Mouse (Mus musculus) stomach, embryonic 14.5 days (tissue): ENCODE data around the gene Vmn1r196. TPM values are rescaled to one million over a fixed set of nuclear protein-coding genes. Genes with fewer than 3 reads are reported as not detected.
"Not testable (repeated sequence)": the region's sequence is repeated elsewhere in the genome, so short reads cannot be mapped to it uniquely, and the experiment has no call there.

Experiments
- ATAC-seq: fragments of 200-750 bp; cut with Nextera tagmentation; 2 replicates; pipeline ENCODE4 v1.8.0; 2017; ENCODE audit warnings: low read depth, moderate TSS enrichment; ENCODE audit not compliant: insufficient number of reproducible peaks, insufficient read depth, low FRiP score
- H3K27ac ChIP-seq: fragments of 300-500 bp; sonication (generic); 2 replicates; pipeline ENCODE4 v1.5.1; 2014; ENCODE audit warnings: mild to moderate bottlenecking, low read length, moderate library complexity, mixed read lengths
- H3K27me3 ChIP-seq: fragments of 300-500 bp; sonication (generic); 2 replicates; pipeline ENCODE4 v1.6.1; 2014; ENCODE audit warnings: low read length, control low read depth, mixed read lengths; ENCODE audit not compliant: control insufficient read depth, insufficient read depth
- H3K36me3 ChIP-seq: fragments of 300-500 bp; sonication (generic); 2 replicates; pipeline ENCODE4 v1.6.1; 2014; ENCODE audit warnings: mild to moderate bottlenecking, control low read depth, low read length, moderate library complexity, mixed read lengths; ENCODE audit not compliant: control insufficient read depth, insufficient read depth
- H3K4me1 ChIP-seq: fragments of 300-500 bp; sonication (generic); 2 replicates; pipeline ENCODE4 v1.6.1; 2014; ENCODE audit warnings: low read length, control low read depth, mixed read lengths; ENCODE audit not compliant: control insufficient read depth, insufficient read depth
- H3K4me2 ChIP-seq: fragments of 300-500 bp; sonication (generic); replicated peaks from 2 replicates; pipeline ENCODE4 v1.6.1; 2014; ENCODE audit warnings: low read depth, low read length, control low read depth
- H3K4me3 ChIP-seq: fragments of 300-500 bp; sonication (generic); 2 replicates; pipeline ENCODE4 v1.5.1; 2014; ENCODE audit warnings: low read depth, low read length, control low read depth
- H3K9ac ChIP-seq: fragments of 300-500 bp; sonication (generic); replicated peaks from 2 replicates; pipeline ENCODE4 v1.6.1; 2014; ENCODE audit warnings: low read depth, mild to moderate bottlenecking, control low read depth, low read length, moderate library complexity, mixed read lengths
- H3K9me3 ChIP-seq: fragments of 300-500 bp; sonication (generic); 2 replicates; pipeline ENCODE4 v1.6.1; 2016; ENCODE audit warnings: low read depth, low read length, control low read depth; ENCODE audit not compliant: control insufficient read depth
- WGBS: fragments of 180-500 bp; shearing (Covaris S2); extraction: QIAGEN DNeasy Blood & Tissue Kit; methylation state at CpG from one replicate; pipeline ENCODE4 v1.1.7; 2014; 5-methylcytosine and 5-hydroxymethylcytosine counted together
- polyA plus RNA-seq: library from polyadenylated mRNA; unstranded; fragments of >200 nt; fragmentation: Nextera tagmentation; extraction: Ambion mirVana; gene quantifications from 2 replicates; pipeline ENCODE4 v1.2.1, GENCODE M21; 2014

Gene Vmn1r196
- not detected in 2 replicates for polyA plus RNA-seq

DNA sequence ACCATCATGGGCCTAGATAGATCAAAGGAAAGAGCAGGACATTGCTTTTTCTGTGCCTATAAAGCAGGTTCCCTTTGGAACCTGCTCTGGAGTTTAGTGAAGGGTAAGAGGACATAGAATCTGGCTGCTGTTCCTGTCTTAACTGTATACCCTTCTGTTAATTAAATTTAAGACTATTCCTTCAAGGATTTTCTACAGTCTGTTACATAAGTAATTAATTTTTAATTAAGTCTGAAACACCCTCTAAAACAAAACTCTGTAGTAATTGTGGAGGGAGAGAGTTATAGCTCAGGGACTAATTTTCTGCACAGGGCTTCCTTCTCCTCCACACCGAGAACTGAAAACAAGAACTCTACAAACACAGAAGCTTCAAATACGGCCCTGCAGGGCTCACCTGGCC is at the start of gene Vmn1r196:
Vmn1r196 (plus strand) TSS at position 301 of the 400 bp plus-strand sequence.
- Histone ChIP-seq H3K4me2 (no peak within 1 kb of the TSS), H3K36me3 (no peaks in the 10 kb centered on the region), H3K9ac (no peak within 1 kb of the TSS), H3K4me3 (no peak within 1 kb of the TSS), H3K27ac (no peak within 1 kb of the TSS), H3K27me3 (no peaks in the 10 kb centered on the region), H3K9me3 (no peaks in the 10 kb centered on the region), H3K4me1 (no peaks in the 10 kb centered on the region)
- ATAC-seq, result no peak
- WGBS, result 76% methylated on average over 2 of the region's 2 CpGs

- H3K4me3 ChIP-seq, result no peak within 1 kb of the TSS
- ATAC-seq, result no peak
- H3K4me2 ChIP-seq, result no peak within 1 kb of the TSS
- H3K9me3 ChIP-seq, result no peaks in the 10 kb centered on the region
- H3K27me3 ChIP-seq, result no peaks in the 10 kb centered on the region
- H3K4me1 ChIP-seq, result no peaks in the 10 kb centered on the region
- H3K36me3 ChIP-seq, result no peaks in the 10 kb centered on the region
- no peak within 1 kb of the TSS for H3K9ac ChIP-seq
- WGBS, result 26% methylated on average over 1 of the region's 1 CpGs
- no peak within 1 kb of the TSS for H3K27ac ChIP-seq
These were observed 45.8 kb upstream of the Vmn1r196 start, which contains the start of gene Vmn1r194 for GRCm38 (mm10) chr13:22243915-22244314. TSS of gene Vmn1r194 (plus strand) at chr13:22244215.

GRCm38 (mm10) chr13:22270222-22270621 is 19.5 kb upstream of the Vmn1r196 start, which contains the start of gene Vmn1r195:
TSS of gene Vmn1r195 (plus strand) at chr13:22270522.
- H3K9me3 ChIP-seq, H3K4me1 ChIP-seq, H3K27me3 ChIP-seq, H3K36me3 ChIP-seq, H3K4me2 ChIP-seq, H3K4me3 ChIP-seq, H3K27ac ChIP-seq, ATAC-seq, H3K9ac ChIP-seq: not testable (repeated sequence)
- WGBS, result 90% methylated on average over 1 of the region's 1 CpGs

GRCm38 (mm10) chr13:22271721-22272120 is 18.0 kb upstream of the Vmn1r196 start:
- H3K27me3 ChIP-seq, result no peaks in the 10 kb centered on the region
- no peak overlapping the region for H3K27ac ChIP-seq
- H3K9me3 ChIP-seq, result no peaks in the 10 kb centered on the region
- WGBS, result 40% methylated on average over 2 of the region's 2 CpGs
- no peaks in the 10 kb centered on the region for H3K4me1 ChIP-seq
- H3K4me2 ChIP-seq, result no peak overlapping the region
- H3K4me3 ChIP-seq, result no peak overlapping the region
- H3K36me3 ChIP-seq, result no peaks in the 10 kb centered on the region
- ATAC-seq, result no peak
- H3K9ac ChIP-seq, result no peak overlapping the region

- 61% methylated on average over 2 of the region's 2 CpGs for WGBS
- Histone ChIP-seq H3K4me2 (no peak overlapping the region), H3K27ac (no peak overlapping the region), H3K36me3 (no peaks in the 10 kb centered on the region), H3K9ac (no peak overlapping the region), H3K4me1 (no peaks in the 10 kb centered on the region), H3K4me3 (no peak overlapping the region), H3K9me3 (no peaks in the 10 kb centered on the region), H3K27me3 (no peaks in the 10 kb centered on the region)
- ATAC-seq, result no peak
These were observed 5.1 kb upstream of the Vmn1r196 start for GRCm38 (mm10) chr13:22284578-22284977.

- not testable (repeated sequence) for H3K4me3 ChIP-seq, H3K27ac ChIP-seq, H3K4me2 ChIP-seq, H3K4me1 ChIP-seq, H3K27me3 ChIP-seq, ATAC-seq, H3K9me3 ChIP-seq, H3K9ac ChIP-seq, H3K36me3 ChIP-seq
- WGBS, result 91% methylated on average over 5 of the region's 5 CpGs
These were observed 18.4 kb downstream of the Vmn1r196 start for GRCm38 (mm10) chr13:22308075-22308474.

DNA sequence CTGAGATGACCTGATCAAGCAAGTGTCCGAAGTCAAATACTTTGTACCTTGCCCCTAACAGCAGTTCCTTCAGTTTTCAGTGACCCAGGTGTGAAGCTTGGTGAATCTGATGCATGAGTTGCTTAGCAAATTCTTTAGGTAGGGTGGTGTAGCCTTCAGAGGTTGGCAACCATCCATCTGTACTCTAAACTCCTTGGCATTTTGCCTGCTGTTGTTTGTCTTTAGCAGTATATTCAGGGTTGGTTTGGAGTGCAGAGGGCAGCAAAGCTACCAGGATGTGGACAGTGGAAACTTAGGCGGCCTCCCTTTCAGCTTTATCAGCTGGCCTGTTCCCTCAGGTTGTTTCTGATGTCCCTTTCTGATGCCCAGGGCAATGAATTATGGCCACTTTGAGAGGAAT is 25.6 kb downstream of the Vmn1r196 start:
- no peak for ATAC-seq
- Histone ChIP-seq H3K9ac (no peak overlapping the region), H3K9me3 (no peaks in the 10 kb centered on the region), H3K27ac (no peak overlapping the region), H3K4me1 (no peaks in the 10 kb centered on the region), H3K4me2 (no peak overlapping the region), H3K4me3 (no peak overlapping the region), H3K27me3 (no peaks in the 10 kb centered on the region), H3K36me3 (no peaks in the 10 kb centered on the region)
- 79% methylated on average over 2 of the region's 2 CpGs for WGBS

DNA sequence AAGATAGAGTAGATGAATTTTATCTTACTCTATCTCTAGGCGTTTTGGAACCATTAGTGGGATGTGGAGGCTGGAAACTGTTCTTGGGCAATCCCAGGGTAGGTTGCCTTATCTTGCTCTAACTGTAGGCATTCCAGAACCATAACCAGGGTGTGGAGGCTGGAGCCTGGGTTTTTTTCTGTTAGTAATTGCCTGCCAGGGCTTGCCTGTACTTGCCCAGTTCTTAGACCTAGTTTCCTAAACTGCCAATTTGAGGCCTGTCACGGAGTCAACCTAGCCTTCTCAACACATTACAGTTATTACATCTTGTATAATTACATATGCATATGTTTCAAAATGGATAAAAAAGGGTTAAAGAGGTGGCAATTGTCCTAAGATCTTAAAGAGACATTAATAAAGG is 27.6 kb downstream of the Vmn1r196 start:
- no peaks in the 10 kb centered on the region for H3K9me3 ChIP-seq
- ATAC-seq, result no peak

DNA sequence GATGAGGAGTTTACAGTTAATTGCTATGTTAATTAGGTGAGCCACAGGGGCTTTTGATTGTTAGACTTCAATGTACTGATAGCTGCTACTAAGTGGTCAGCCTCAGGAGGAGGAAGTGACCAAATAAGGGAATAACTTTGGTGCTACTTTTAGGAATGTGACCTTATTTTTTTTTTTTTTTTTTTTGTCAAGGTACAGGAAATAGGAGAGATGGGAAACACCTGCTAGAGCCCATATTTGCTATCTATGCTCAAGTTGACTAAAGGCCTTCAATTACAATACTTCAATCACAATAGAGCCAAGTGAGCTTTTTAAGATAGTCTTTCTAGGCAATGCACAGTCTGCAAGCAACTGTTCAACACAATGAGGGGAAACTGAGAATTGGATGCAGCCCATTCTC is 30.4 kb downstream of the Vmn1r196 start:
- no peaks in the 10 kb centered on the region for H3K4me1 ChIP-seq
- no peak overlapping the region for H3K27ac ChIP-seq
- no peak for ATAC-seq
- H3K4me3 ChIP-seq, result no peak overlapping the region
- H3K9me3 ChIP-seq, result no peaks in the 10 kb centered on the region
- no peak overlapping the region for H3K4me2 ChIP-seq
- no peaks in the 10 kb centered on the region for H3K36me3 ChIP-seq
- no peak overlapping the region for H3K9ac ChIP-seq
- H3K27me3 ChIP-seq, result no peaks in the 10 kb centered on the region

More for the DNA sequence above, 27.6 kb downstream of the Vmn1r196 start:
- H3K9ac ChIP-seq, result no peak overlapping the region
- H3K27ac ChIP-seq, result no peak overlapping the region
- no peaks in the 10 kb centered on the region for H3K36me3 ChIP-seq
- H3K4me2 ChIP-seq, result no peak overlapping the region
- 87% methylated on average over 2 of the region's 2 CpGs for WGBS
- H3K4me3 ChIP-seq, result no peak overlapping the region
- H3K4me1 ChIP-seq, result no peaks in the 10 kb centered on the region
- H3K27me3 ChIP-seq, result no peaks in the 10 kb centered on the region
